Mouse (Mus musculus): Measurements from ENCODE around the gene Rpe.

DNA sequence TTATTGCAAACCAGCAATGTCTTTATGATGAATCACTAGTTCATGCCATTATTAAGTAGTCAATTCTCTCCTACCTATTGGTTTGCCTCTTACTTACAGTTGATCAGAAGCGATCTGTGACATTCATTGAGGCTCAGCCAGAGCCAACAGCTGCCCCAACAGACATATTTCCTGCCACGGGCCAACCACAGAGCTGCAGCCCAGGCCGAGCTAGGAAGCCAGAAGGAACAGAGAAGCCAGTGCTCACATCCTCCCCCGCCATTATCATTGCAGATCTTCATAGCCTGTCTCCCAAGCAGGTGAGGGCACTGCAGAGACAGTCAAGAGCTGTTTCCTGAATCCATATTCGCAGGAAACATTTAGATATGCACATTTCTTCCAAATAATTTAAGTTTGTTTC is 6.4 kb upstream of the Rpe start:
- no peak for TF ChIP-seq POLR2A (IDR thresholded peaks at IDR 0.05; ENCODE audit: low read depth, low read length)
- no peak for TF ChIP-seq CTCF (IDR thresholded peaks at IDR 0.05; ENCODE audit: borderline replicate concordance, insufficient read depth, low read length)
